Mouse (Mus musculus) layer of hippocampus, adult 9-10 months (tissue): ENCODE results near the gene Raet1e.
"Not testable (repeated sequence)": the region's sequence is repeated elsewhere in the genome, so short reads cannot be mapped to it uniquely, and the experiment has no call there.

Experiments used
- DNase-seq: peaks from one replicate; pipeline ENCODE4 v3.0.0; 2022; ENCODE audit warnings: low spot score

The Raet1e gene

GRCm38 (mm10) chr10:22274445-22275057, 116.2 kb downstream of the Raet1e start:
- DNase-seq, result no peak

- DNase-seq, result not testable (repeated sequence)
Observed at GRCm38 (mm10) chr10:22278468-22278867, 120.1 kb downstream of the Raet1e start.

- no peak for DNase-seq
Observed at GRCm38 (mm10) chr10:22282816-22283215, 124.4 kb downstream of the Raet1e start.

DNA sequence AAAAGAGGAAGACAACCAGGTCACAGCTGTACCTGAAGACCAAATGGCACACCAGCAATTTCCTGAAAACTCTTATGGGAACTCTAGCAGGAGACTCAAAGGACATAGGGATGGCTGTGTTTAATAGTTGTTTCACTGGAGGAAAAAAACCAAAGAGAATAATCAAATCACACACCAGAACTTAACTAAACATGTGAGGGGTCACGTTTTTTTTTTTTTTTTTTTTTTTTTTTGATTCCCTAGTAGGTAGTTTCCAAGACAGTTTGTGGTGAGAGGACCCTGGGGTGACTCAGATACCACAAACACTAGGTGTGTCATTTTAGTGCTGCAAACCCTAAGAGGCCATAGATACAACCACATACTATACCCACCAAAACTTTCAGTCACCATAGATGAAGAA, 137.3 kb downstream of the Raet1e start:
- DNase-seq, result no peak

DNA sequence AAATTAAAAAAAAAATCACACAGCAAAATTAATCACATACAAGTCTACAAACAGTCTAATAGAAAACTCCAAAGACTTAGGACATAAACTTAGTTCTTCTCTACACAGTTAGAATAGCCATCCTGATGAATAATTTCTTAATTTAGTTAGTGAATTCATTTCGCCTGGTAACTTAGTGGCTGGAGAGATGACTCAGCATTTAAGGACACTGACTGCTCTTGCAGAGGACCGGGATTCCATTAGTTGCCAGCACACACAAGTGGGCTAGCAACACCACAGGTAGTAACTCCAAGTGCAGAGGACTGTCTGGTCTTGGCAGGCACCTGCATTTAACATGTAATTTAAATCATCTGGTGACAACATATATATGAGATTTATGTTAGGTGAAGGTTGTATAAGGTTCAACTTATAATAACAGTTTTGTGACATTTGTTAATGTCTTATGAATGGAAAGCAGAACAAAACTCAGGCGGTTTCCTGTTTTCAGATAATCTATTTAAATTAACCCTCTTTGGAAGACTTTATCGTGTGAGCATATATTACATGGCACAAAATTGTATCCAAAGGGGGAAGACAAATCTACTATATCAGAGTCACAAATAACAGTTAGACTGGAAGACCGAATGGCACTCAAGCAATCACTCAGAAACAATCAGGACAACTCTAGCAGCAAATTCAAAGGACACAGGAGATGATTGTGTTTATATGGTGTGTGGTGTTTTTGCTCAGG, 138.8 kb downstream of the Raet1e start:
- no peak for DNase-seq

- no peak for DNase-seq
Observed at GRCm38 (mm10) chr10:22297766-22298461, 139.5 kb downstream of the Raet1e start.

GRCm38 (mm10) chr10:22299324-22299723, 141.0 kb downstream of the Raet1e start:
- no peak for DNase-seq

DNA sequence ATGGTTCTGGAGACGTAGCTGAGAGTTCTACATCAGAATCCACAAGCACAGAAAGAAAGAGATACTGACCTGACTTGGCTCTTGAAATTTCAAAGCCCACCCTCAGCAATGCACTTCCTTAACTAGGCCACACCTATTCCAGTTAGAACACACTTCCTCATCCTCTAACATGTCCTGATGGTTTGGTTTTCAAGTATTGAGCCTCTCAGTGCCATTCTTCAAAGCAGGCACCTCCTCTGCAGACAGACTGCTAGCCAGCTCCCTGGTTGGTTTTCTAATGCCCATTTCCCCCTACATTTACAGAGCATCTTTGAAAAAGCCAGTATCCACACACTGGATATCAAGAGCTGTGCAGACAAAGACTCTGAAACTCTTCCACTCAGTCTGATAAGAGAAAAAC, 143.3 kb downstream of the Raet1e start:
- DNase-seq, result no peak

DNA sequence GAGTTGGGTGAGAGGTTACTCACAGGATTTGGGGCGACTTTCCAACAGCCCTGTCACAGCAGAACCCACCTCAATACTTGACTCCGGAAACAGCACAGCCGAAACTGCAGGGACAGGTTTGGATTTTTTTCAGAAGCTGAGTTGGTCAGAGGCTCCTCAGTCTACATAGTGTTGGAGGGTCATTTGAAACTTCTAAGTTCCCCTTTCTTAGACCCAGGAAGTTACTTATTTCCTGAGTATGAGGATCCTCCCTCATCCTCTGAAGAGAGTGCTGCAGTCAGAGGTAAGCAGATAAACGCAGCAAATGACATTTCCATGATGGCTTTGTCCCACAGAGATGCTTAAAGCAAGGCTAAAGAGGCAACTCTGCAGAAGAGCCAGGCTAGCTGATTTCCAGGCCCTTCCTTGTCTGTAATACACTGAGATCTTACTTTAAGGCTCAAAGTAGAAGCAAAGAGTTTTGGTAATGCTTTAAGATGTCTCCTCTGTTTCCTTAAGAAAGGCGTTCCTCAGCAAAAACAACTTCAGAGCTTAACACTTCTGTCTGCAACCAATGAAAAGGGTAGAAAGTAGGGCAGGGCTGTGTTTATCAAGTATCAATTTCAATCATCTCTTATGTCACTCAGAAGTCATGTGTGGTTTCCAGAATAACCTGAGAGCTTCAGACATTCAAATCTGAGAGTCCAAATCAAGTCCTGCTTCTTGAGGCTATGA, 144.1 kb downstream of the Raet1e start:
- no peak for DNase-seq

DNA sequence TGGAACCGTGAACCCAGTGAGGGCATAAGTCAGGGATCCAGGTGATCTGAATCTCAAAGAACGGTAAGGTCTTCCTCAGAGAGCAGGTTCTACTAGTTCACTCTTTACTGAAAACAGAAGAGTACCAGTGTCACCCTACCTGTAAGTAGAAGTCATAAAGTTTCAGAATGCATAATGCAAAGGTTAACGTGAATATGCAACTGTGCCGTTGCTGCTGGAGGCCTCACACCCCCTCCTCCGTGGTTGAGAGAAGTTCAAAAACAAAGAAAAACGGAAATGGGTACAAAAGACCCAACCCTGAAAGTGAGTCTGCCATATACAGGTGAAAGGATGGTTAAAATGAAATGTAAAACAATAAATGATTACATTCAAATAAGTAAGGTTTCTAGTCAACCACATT, 145.4 kb downstream of the Raet1e start:
- no peak for DNase-seq

GRCm38 (mm10) chr10:22305801-22306200, 147.4 kb downstream of the Raet1e start:
- no peak for DNase-seq

GRCm38 (mm10) chr10:22306452-22306851, 148.1 kb downstream of the Raet1e start:
- DNase-seq, result no peak

DNA sequence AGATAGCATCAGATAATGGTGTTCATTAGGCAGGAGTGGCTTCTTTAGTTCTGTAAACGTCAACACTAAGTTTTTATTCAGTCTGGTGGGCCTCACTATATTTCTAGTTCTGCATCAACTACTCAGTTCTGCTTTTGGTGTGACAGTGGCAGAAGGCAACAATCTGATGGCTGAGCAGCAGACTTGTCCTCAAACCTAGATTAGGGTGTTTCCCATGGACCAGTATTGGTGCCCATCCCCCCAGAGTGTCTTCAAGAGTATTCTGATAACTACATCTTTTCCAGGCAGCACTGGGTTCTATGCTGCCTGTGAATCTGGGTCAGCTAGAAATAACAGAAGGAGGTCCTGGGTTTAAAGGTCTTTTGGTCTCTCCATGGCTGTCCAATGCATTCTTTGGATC, 149.9 kb downstream of the Raet1e start:
- DNase-seq, result no peak

- DNase-seq, result no peak
Observed at GRCm38 (mm10) chr10:22322858-22323257, 164.5 kb downstream of the Raet1e start.

DNA sequence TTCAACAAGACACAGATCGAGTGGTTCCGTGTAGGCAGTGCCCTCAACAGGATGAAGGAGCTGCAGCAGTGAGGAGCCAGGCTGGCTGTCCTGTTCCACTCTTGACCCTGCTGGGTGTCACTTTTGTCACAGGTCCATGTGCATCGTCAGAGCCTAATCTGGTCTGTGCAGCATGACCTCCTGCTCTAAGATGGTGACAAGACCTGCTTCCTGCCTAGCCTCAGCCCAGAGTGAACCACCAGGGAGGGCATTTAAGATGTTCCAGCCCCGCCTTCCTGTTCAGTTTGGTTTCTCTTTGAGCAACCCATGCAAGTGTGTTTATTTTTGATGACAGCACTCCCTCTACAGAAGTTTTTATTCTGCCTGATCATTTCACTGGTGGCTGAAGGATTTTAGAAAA, 187.4 kb downstream of the Raet1e start:
- DNase-seq, result not testable (repeated sequence)

GRCm38 (mm10) chr10:22353548-22354195, 195.3 kb downstream of the Raet1e start:
- DNase-seq, result not testable (repeated sequence)

- not testable (repeated sequence) for DNase-seq
Observed at GRCm38 (mm10) chr10:22354196-22354574, 195.8 kb downstream of the Raet1e start.

- not testable (repeated sequence) for DNase-seq
Observed at GRCm38 (mm10) chr10:22357373-22357772, 199.0 kb downstream of the Raet1e start.

DNA sequence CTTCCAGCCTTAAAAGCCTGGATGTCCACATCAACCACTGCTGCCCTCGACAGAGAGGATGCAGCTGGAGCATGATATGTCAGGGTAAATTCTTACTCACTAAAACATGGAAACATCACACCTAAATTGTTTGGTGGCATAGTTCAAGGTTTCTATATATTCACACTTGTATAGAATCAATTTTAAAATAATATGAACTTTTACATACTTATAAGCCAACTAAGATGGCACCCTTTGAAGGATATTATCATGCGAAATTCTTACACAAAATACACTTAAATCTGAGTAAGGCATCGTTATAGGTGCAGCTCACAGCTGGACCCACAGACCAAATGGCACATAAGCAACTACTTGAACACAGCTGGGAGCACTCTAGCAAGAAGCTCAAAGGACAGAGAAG, 201.9 kb downstream of the Raet1e start, which contains the start of gene Raet1d:
TSS of gene Raet1d (plus strand) at position 301 of the 400 bp plus-strand sequence.
- not testable (repeated sequence) for DNase-seq

DNA sequence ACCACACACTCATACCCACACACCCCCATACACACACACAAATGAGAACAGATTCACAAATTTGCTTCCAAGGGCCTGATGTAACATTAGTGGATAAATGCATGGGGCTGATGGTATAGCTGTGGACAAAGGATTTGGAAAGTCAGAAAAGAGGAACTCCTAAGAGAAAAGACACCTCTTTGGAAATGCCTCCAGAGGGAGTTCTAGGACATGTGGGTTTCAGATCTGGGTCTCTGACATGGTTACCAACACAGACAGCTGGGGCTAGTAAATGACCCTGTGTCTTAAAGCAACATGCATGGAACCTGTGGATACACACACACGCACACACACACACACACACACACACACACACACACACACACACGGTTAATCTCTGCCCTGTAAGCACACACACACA, 202.6 kb downstream of the Raet1e start:
- not testable (repeated sequence) for DNase-seq

DNA sequence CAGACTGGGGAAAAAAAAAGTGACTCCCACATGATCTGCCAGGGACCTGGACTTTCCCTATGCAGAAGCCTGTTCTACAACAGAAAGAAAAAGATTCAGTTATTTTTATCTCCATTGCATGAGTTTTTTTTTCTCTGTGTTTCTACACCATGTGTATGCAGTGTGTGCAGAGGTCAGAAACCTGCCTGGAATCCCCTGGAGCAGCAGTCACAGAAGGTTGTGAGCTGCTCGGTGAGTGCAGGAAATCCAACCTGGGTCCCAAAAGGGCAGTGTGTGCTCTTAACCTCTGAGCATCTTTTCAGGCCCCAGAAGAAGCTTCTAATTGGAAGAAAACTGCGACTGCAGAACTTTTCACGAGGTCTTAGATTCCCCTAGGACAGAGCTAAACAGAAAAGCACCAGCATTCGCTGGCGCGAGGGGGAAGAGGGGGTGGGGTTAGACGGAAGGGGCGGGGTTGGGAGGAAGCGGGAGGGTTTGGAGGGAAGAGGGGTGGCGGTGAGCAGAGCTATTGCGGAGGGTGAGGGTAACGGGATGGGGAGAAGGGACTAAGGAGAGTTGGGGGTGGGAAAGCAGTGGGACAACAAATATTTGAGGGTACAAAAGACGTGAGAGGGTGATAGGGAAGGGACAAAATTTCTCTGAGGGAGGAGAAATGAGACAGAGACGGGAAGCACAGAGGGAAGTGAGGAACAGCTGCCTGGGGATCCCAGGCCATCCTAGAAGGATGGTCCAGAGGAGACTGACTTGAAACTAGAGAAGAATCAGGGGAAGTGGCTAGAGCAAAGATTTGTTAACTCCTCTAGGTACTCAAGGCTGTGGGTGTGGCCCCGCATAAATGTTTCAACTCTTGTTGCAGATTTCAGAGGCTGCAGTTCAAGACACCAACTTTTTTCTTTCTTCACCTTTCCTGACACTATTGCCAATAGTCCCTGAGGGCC, 203.3 kb downstream of the Raet1e start:
- not testable (repeated sequence) for DNase-seq
